Mouse (Mus musculus) forebrain, embryonic 10.5 days (tissue): ENCODE results near the gene Gm49388. TPM values are rescaled to one million over a fixed set of nuclear protein-coding genes. Genes with fewer than 3 reads are reported as not detected.

Experiments
- DNase-seq: peaks from one replicate; pipeline ENCODE4 v3.0.0-alpha.2; 2017; ENCODE audit warnings: low spot score; ENCODE audit errors: extremely low spot score
- H3K27ac ChIP-seq: fragments of 300-500 bp; sonication (generic); 2 replicates; pipeline ENCODE4 v1.5.1; 2016; ENCODE audit warnings: mild to moderate bottlenecking
- H3K27me3 ChIP-seq: fragments of 300-500 bp; sonication (generic); 2 replicates; pipeline ENCODE4 v1.6.1; 2016; ENCODE audit warnings: mild to moderate bottlenecking; ENCODE audit not compliant: poor library complexity, severe bottlenecking
- H3K36me3 ChIP-seq: fragments of 300-500 bp; sonication (generic); replicated peaks from 2 replicates; pipeline ENCODE4 v1.6.1; 2016; ENCODE audit warnings: mild to moderate bottlenecking, moderate library complexity
- H3K4me1 ChIP-seq: fragments of 300-500 bp; sonication (generic); 2 replicates; pipeline ENCODE4 v1.6.1; 2016
- H3K4me3 ChIP-seq: fragments of 300-500 bp; sonication (generic); 2 replicates; pipeline ENCODE4 v1.5.1; 2016; ENCODE audit warnings: mild to moderate bottlenecking, moderate library complexity
- H3K9me3 ChIP-seq: fragments of 300-500 bp; sonication (generic); 2 replicates; pipeline ENCODE4 v1.6.1; 2016; ENCODE audit warnings: mild to moderate bottlenecking, moderate library complexity
- WGBS: fragments of 180-500 bp; shearing (Covaris S2); methylation state at CpG from one replicate; pipeline ENCODE4 v1.1.7; 2016; 5-methylcytosine and 5-hydroxymethylcytosine counted together
- polyA plus RNA-seq: library from polyadenylated mRNA; unstranded; fragments of >200 nt; fragmentation: Nextera tagmentation; extraction: Ambion mirVana; gene quantifications from 2 replicates; pipeline ENCODE4 v1.2.1, GENCODE M21; 2016

Gene Gm49388
- polyA plus RNA-seq, 1 experiment from 2014 or later: not detected

GRCm38 (mm10) chr7:127840886-127841285, 55.5 kb downstream of the Gm49388 start:
- H3K9me3 ChIP-seq: no peaks in the 10 kb centered on the region
- peaks cover 19% of the 10 kb centered on the region for H3K4me1 ChIP-seq
- 6% methylated on average over 15 of the region's 15 CpGs for WGBS
- H3K27ac ChIP-seq: peak overlapping the region; percentile 87
- peaks cover 14% of the 10 kb centered on the region for H3K36me3 ChIP-seq
- H3K4me3 ChIP-seq: peak overlapping the region; percentile 86
- DNase-seq: peak; percentile 19
- H3K27me3 ChIP-seq: 0 out of 2 replicates have a peak, but pooled peaks cover 12% of the 10 kb centered on the region

- no peaks in the 10 kb centered on the region for H3K9me3 ChIP-seq
- DNase-seq: peak; percentile 89
- peaks cover 19% of the 10 kb centered on the region for H3K4me1 ChIP-seq
- 0 out of 2 replicates have a peak, but pooled peaks cover 12% of the 10 kb centered on the region for H3K27me3 ChIP-seq
- H3K36me3 ChIP-seq: peaks cover 20% of the 10 kb centered on the region
- H3K27ac ChIP-seq: peak overlapping the region; percentile 87
- under 1% methylated on average over 46 of the region's 46 CpGs for WGBS
- peak overlapping the region; percentile 86 for H3K4me3 ChIP-seq
Observed at GRCm38 (mm10) chr7:127841340-127842000, 56.1 kb downstream of the Gm49388 start.

- Histone ChIP-seq H3K27me3 (0 out of 2 replicates have a peak, but pooled peaks cover 12% of the 10 kb centered on the region), H3K4me1 (peaks cover 19% of the 10 kb centered on the region), H3K4me3 (peak overlapping the region; percentile 86), H3K9me3 (no peaks in the 10 kb centered on the region), H3K27ac (peak overlapping the region; percentile 87), H3K36me3 (peaks cover 25% of the 10 kb centered on the region)
- peak; percentile 75 for DNase-seq
- under 1% methylated on average over 40 of the region's 40 CpGs for WGBS
Observed at GRCm38 (mm10) chr7:127842001-127842718, 56.8 kb downstream of the Gm49388 start.

GRCm38 (mm10) chr7:127849973-127850875, 64.8 kb downstream of the Gm49388 start:
- Histone ChIP-seq H3K27ac (no peak overlapping the region), H3K27me3 (no peaks in the 10 kb centered on the region), H3K36me3 (peaks cover 16% of the 10 kb centered on the region), H3K4me1 (no peaks in the 10 kb centered on the region), H3K9me3 (no peaks in the 10 kb centered on the region), H3K4me3 (no peak overlapping the region)
- 83% methylated on average over 6 of the region's 6 CpGs for WGBS
- no peak for DNase-seq

GRCm38 (mm10) chr7:127850906-127851305, 65.5 kb downstream of the Gm49388 start:
- Histone ChIP-seq H3K9me3 (no peaks in the 10 kb centered on the region), H3K27me3 (no peaks in the 10 kb centered on the region), H3K4me3 (no peak overlapping the region), H3K36me3 (peaks cover 15% of the 10 kb centered on the region), H3K27ac (no peak overlapping the region), H3K4me1 (no peaks in the 10 kb centered on the region)
- 81% methylated on average over 5 of the region's 5 CpGs for WGBS
- no peak for DNase-seq

Other genes starting within 250 kb of the Gm49388 start
- 6.2 TPM in 2 replicates for gene Tmem265, start 224.2 kb upstream of the Gm49388 start, polyA plus RNA-seq
- 42.4 and 45.0 TPM in 2 replicates for gene Phkg2, start 212.3 kb upstream of the Gm49388 start, polyA plus RNA-seq
- gene Ccdc189, start 197.0 kb upstream of the Gm49388 start, polyA plus RNA-seq: 12.2 and 12.8 TPM in 2 replicates
- 60.5 and 62.8 TPM in 2 replicates for gene Rnf40, start 196.8 kb upstream of the Gm49388 start, polyA plus RNA-seq
- 30.6 and 33.0 TPM in 2 replicates for gene Zfp629, start 169.8 kb upstream of the Gm49388 start, polyA plus RNA-seq
- gene Bcl7c, start 76.7 kb upstream of the Gm49388 start, polyA plus RNA-seq: 44.5 and 50.4 TPM in 2 replicates
- 5.9 and 6.0 TPM in 2 replicates for gene Ctf1, start 72.9 kb upstream of the Gm49388 start, polyA plus RNA-seq
- 0.33 and 0.39 TPM in 2 replicates for gene Ctf2, start 53.4 kb upstream of the Gm49388 start, polyA plus RNA-seq
- 7.6 and 8.2 TPM in 2 replicates for gene Fbxl19, start 41.1 kb upstream of the Gm49388 start, polyA plus RNA-seq
- 8.4 and 9.8 TPM in 2 replicates for gene Orai3, start 15.8 kb upstream of the Gm49388 start, polyA plus RNA-seq
- gene Setd1a, start 8.9 kb upstream of the Gm49388 start, polyA plus RNA-seq: 16.0 and 17.1 TPM in 2 replicates
- 5.4 and 5.8 TPM in 2 replicates for gene Hsd3b7, start 15.0 kb downstream of the Gm49388 start, polyA plus RNA-seq
- 23.7 and 24.6 TPM in 2 replicates for gene Stx4a, start 38.7 kb downstream of the Gm49388 start, polyA plus RNA-seq
- 5.5 and 6.1 TPM in 2 replicates for gene Stx1b, start 38.9 kb downstream of the Gm49388 start, polyA plus RNA-seq
- 18.6 and 19.5 TPM in 2 replicates for gene Zfp646, start 90.6 kb downstream of the Gm49388 start, polyA plus RNA-seq
- gene Zfp668, start 91.2 kb downstream of the Gm49388 start, polyA plus RNA-seq: 39.9 and 41.8 TPM in 2 replicates
- 0.32 and 0.49 TPM in 2 replicates for gene Prss53, start 105.4 kb downstream of the Gm49388 start, polyA plus RNA-seq
- gene Gm21974, start 109.8 kb downstream of the Gm49388 start, polyA plus RNA-seq: not detected in 2 replicates
- gene Vkorc1, start 110.0 kb downstream of the Gm49388 start, polyA plus RNA-seq: 32.2 and 41.4 TPM in 2 replicates
- 130 and 140 TPM in 2 replicates for gene Bckdk, start 118.5 kb downstream of the Gm49388 start, polyA plus RNA-seq
- gene Kat8, start 126.9 kb downstream of the Gm49388 start, polyA plus RNA-seq: 47.4 and 49.0 TPM in 2 replicates
- 5.0 and 5.9 TPM in 2 replicates for gene Prss8, start 144.5 kb downstream of the Gm49388 start, polyA plus RNA-seq
- gene Prss36, start 161.1 kb downstream of the Gm49388 start, polyA plus RNA-seq: 11.5 and 12.5 TPM in 2 replicates
- 362 and 407 TPM in 2 replicates for gene Fus, start 181.8 kb downstream of the Gm49388 start, polyA plus RNA-seq
- gene Pycard, start 208.3 kb downstream of the Gm49388 start, polyA plus RNA-seq: 6.3 and 6.6 TPM in 2 replicates
- gene Trim72, start 218.3 kb downstream of the Gm49388 start, polyA plus RNA-seq: not detected in 2 replicates